In the genomic region with DNA sequence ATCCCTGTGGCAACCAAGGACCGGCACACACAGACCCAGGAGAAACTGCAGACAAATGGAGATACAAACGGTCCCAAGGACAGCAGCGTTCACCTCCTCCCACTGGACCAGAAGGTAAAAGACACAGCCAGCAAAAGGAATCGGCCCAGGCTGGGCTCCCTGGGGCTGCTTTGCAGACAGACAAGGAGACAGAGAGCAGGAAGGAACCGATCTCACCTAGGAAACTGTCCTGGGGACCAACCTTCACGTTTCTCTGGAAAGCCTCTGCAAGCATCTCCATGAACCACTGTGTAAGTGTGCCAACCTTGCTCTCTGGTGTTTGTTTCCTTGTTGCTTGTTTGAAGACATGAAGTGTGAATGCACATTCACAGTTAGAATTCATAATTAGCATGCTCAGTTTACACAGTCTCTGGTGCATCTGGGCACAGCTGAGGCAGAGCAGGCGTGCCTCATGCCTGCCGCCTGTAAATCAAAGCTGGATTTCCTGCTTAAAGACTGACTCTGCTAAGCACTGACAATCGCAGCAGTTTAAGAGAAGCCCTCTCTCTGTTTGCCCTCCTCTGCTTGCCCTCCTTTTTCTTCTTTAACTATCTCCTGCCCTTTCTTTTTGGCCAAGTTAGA, we compare ENCODE assay signal across 8 mouse cellular contexts. TPM values are rescaled to one million over a fixed set of nuclear protein-coding genes. Genes with fewer than 3 reads are reported as not detected.
DNase-seq lines count a peak whose midpoint lies in the region; ATAC-seq and TF ChIP-seq lines count a peak whose summit lies in the region.

No protein-coding gene starts in this region.

- H3K4me1 ChIP-seq in liver, adult 2 months (ENCODE audit: control insufficient read depth, insufficient read depth, low read length) = no peaks in the 10 kb centered on the region
- peaks cover 15% of the 10 kb centered on the region for H3K4me1 ChIP-seq in forebrain, embryonic 12.5 days
- H3K4me1 ChIP-seq in intestine, embryonic 16.5 days (ENCODE audit: control insufficient read depth, insufficient read depth, low read length) = 0 out of 2 replicates have a peak, but pooled peaks cover 2% of the 10 kb centered on the region

- no peak for TF ChIP-seq CTCF in liver, adult 2 months (IDR thresholded peaks at IDR 0.05; ENCODE audit: low read depth, low read length)

- no peaks in the 10 kb centered on the region for H3K36me3 ChIP-seq in liver, adult 2 months (ENCODE audit: control insufficient read depth, insufficient read depth, low read length)
- no peaks in the 10 kb centered on the region for H3K36me3 ChIP-seq in forebrain, embryonic 12.5 days (replicated peaks)
- no peaks in the 10 kb centered on the region for H3K36me3 ChIP-seq in intestine, embryonic 16.5 days (ENCODE audit: control insufficient read depth, insufficient read depth, low read length)

- H3K79me2 ChIP-seq in liver, adult 2 months (ENCODE audit: control insufficient read depth, insufficient read depth, low read length) = no peaks in the 10 kb centered on the region

- no peaks in the 10 kb centered on the region for H3K27me3 ChIP-seq in liver, adult 2 months (ENCODE audit: control insufficient read depth, insufficient read depth, low read length)
- peaks cover 4% of the 10 kb centered on the region; the same call in 1 of the 2 replicates for H3K27me3 ChIP-seq in forebrain, embryonic 12.5 days
- H3K27me3 ChIP-seq in intestine, embryonic 16.5 days (replicated peaks; ENCODE audit: control insufficient read depth, insufficient read depth, low read length) = no peaks in the 10 kb centered on the region

- peak overlapping the region; percentile 47 for H3K9ac ChIP-seq in liver, adult 2 months (ENCODE audit: low read depth, low read length)
- peak overlapping the region; percentile 48 for H3K9ac ChIP-seq in forebrain, embryonic 12.5 days
- H3K9ac ChIP-seq in intestine, embryonic 16.5 days (ENCODE audit: low read depth, low read length) = peak overlapping the region; percentile 63

- H3K27ac ChIP-seq in liver, adult 2 months (replicated peaks; ENCODE audit: insufficient read depth, low read depth, low read length) = peak overlapping the region; percentile 66
- H3K27ac ChIP-seq in forebrain, embryonic 12.5 days = no peak overlapping the region
- peak overlapping the region; percentile 76 for H3K27ac ChIP-seq in intestine, embryonic 16.5 days (ENCODE audit: low read length)

- 13% methylated on average over 9 of the region's 9 CpGs for WGBS in liver, adult 2 months
- WGBS in forebrain, embryonic 12.5 days = 5% methylated on average over 9 of the region's 9 CpGs
- WGBS in intestine, embryonic 16.5 days = 3% methylated on average over 9 of the region's 9 CpGs

- peak; percentile 68; the same call in 1 of the 2 replicates for ATAC-seq in forebrain, embryonic 12.5 days (ENCODE audit: low FRiP score)
- peak; percentile 54; the same call in 1 of the 2 replicates for ATAC-seq in intestine, embryonic 16.5 days

- no peak for TF ChIP-seq POLR2A in liver, adult 2 months (IDR thresholded peaks at IDR 0.05; ENCODE audit: extremely low read depth, insufficient read depth, low read length)

- DNase-seq in liver, adult 2 months (ENCODE audit: extremely low read depth, low read depth, low spot score) = no peak
- DNase-seq in liver = no peak
- peak; percentile 8 for DNase-seq in naive thymus-derived CD4-positive, alpha-beta T cell, adult 2 months (ENCODE audit: low read depth)
- DNase-seq in layer of hippocampus, adult 18-20 months (ENCODE audit: low spot score in 2 of 2) = no peak
- DNase-seq in frontal cortex, adult 2 months (ENCODE audit: extremely low spot score in 1 of 2, low spot score in 1 of 2) = no peak
- DNase-seq in left cerebral cortex, adult 11 months (ENCODE audit: low spot score) = no peak

- peak overlapping the region; percentile 51 for H3K4me2 ChIP-seq in forebrain, embryonic 12.5 days
- H3K4me2 ChIP-seq in intestine, embryonic 16.5 days (ENCODE audit: low read depth, low read length) = peak overlapping the region; percentile 44

- peak overlapping the region; percentile 50 for H3K4me3 ChIP-seq in liver, adult 2 months (ENCODE audit: insufficient read depth, low read depth, low read length)
- H3K4me3 ChIP-seq in forebrain, embryonic 12.5 days (replicated peaks) = peak overlapping the region; percentile 30
- peak overlapping the region; percentile 43 for H3K4me3 ChIP-seq in intestine, embryonic 16.5 days (ENCODE audit: low read length)

- no peaks in the 10 kb centered on the region for H3K9me3 ChIP-seq in forebrain, embryonic 12.5 days
- no peaks in the 10 kb centered on the region for H3K9me3 ChIP-seq in intestine, embryonic 16.5 days (ENCODE audit: control insufficient read depth, low read length)

RNA-seq across cellular contexts. Expression of a gene that starts 1.0 kb away (rescaled TPM):
- total RNA-seq in liver, adult 2 months (2014; rRNA removed) = 8.2 and 9.3 TPM in 2 replicates
- 3.6 and 4.5 TPM in 2 replicates for polyA plus RNA-seq in liver, adult 2 months (2012; rRNA removed)
- polyA plus RNA-seq in forebrain, embryonic 12.5 days (2016; fragmentation: Nextera tagmentation; extraction: Ambion mirVana) = 9.8 and 10.9 TPM in 2 replicates
- polyA plus RNA-seq in intestine, embryonic 16.5 days (2015; fragmentation: Nextera tagmentation; extraction: Ambion mirVana) = 61.3 and 62.1 TPM in 2 replicates
- total RNA-seq in layer of hippocampus, adult 18-20 months (2021) = 1 to 10 TPM; 1.9 to 3.1 TPM
- polyA plus RNA-seq in frontal cortex, adult 2 months (2012; rRNA removed) = 7.6 and 10.3 TPM in 2 replicates
